ENCODE assay signal across 8 mouse cellular contexts in genomic region chr17:55976255-55976862, GRCm38 (mm10). TPM values are rescaled to one million over a fixed set of nuclear protein-coding genes. Genes with fewer than 3 reads are reported as not detected.
DNase-seq lines count a peak whose midpoint lies in the region; ATAC-seq and TF ChIP-seq lines count a peak whose summit lies in the region.

No protein-coding gene starts in this region.

- ATAC-seq in activated CD4-positive, CD25-positive, alpha-beta regulatory T cell, adult 4 months = peak; percentile 78
- ATAC-seq in granulocyte monocyte progenitor cell, adult 5-6 weeks (replicated peaks; ENCODE audit: poor library complexity, severe bottlenecking) = peak; percentile 94
- peak; percentile 58 for ATAC-seq in liver, embryonic 12.5 days

- no peaks in the 10 kb centered on the region for H3K9me3 ChIP-seq in liver, embryonic 12.5 days (replicated peaks)

- DNase-seq in 416B (ENCODE audit: low read depth) = peak; percentile 84
- DNase-seq in embryo, embryonic 10 days (ENCODE audit: low spot score) = peak; percentile 79
- peak; percentile 86 for DNase-seq in kidney, adult 2 months
- DNase-seq in spleen, postnatal 36 days (ENCODE audit: low spot score in 2 of 2) = peak; percentile 51 to 56

- H3K27me3 ChIP-seq in kidney, adult 2 months (replicated peaks; ENCODE audit: control insufficient read depth, insufficient read depth, low read length) = no peaks in the 10 kb centered on the region
- peaks cover 59% of the 10 kb centered on the region for H3K27me3 ChIP-seq in liver, embryonic 12.5 days (replicated peaks)
- H3K27me3 ChIP-seq in myocyte (ENCODE audit: control insufficient read depth, insufficient read depth, insufficient read length) = peaks cover under 1% of the 10 kb centered on the region

- H3K36me3 ChIP-seq in kidney, adult 2 months (ENCODE audit: control insufficient read depth, insufficient read depth, low read length) = no peaks in the 10 kb centered on the region
- H3K36me3 ChIP-seq in liver, embryonic 12.5 days = no peaks in the 10 kb centered on the region
- no peaks in the 10 kb centered on the region for H3K36me3 ChIP-seq in myocyte (ENCODE audit: control insufficient read depth, insufficient read depth)

- H3K27ac ChIP-seq in kidney, adult 2 months (ENCODE audit: insufficient read depth, low read depth, low read length) = no peak overlapping the region
- H3K27ac ChIP-seq in liver, embryonic 12.5 days = no peak overlapping the region

- H3ac ChIP-seq in myocyte (ENCODE audit: control insufficient read depth, insufficient read length) = no peak overlapping the region

- TF ChIP-seq CTCF in kidney, adult 2 months (conservative IDR thresholded peaks at IDR 0.05; ENCODE audit: insufficient read depth, insufficient read length, low read depth, low read length) = peak; percentile 79

- H3K4me1 ChIP-seq in kidney, adult 2 months (ENCODE audit: control insufficient read depth, insufficient read depth, low read length) = no peaks in the 10 kb centered on the region
- H3K4me1 ChIP-seq in liver, embryonic 12.5 days = peaks cover 15% of the 10 kb centered on the region

- 13% methylated on average over 13 of the region's 13 CpGs for WGBS in kidney, adult 2 months
- 20% methylated on average over 13 of the region's 13 CpGs for WGBS in liver, embryonic 12.5 days (ENCODE audit: insufficient replicate concordance)

- TF ChIP-seq POLR2A in kidney, adult 2 months (IDR thresholded peaks at IDR 0.05; ENCODE audit: low read depth, low read length) = no peak
- TF ChIP-seq POLR2A in myocyte (IDR thresholded peaks at IDR 0.05; ENCODE audit: insufficient read length, low read depth) = no peak

- no peak overlapping the region; the same call in 1 of the 2 replicates for H3K9ac ChIP-seq in liver, embryonic 12.5 days

- no peak overlapping the region for H3K4me3 ChIP-seq in kidney, adult 2 months (ENCODE audit: insufficient read depth, low read depth, low read length)
- H3K4me3 ChIP-seq in liver, embryonic 12.5 days = no peak overlapping the region
- no peak overlapping the region for H3K4me3 ChIP-seq in myocyte

- no peak overlapping the region for H3K4me2 ChIP-seq in liver, embryonic 12.5 days
- H3K4me2 ChIP-seq in myocyte (ENCODE audit: low read depth) = peak overlapping the region; percentile 49

- no peaks in the 10 kb centered on the region for H3K79me2 ChIP-seq in myocyte (ENCODE audit: control insufficient read depth, insufficient read depth)

TF ChIP-seq in myocyte, 11 proteins besides CTCF, POLR2A, EP300 and RAD21:
- no peak for TF ChIP-seq TCF3 (IDR thresholded peaks at IDR 0.05; ENCODE audit: insufficient read length, low read depth)
- peak in 1 of 3 experiments; percentile 23 for TF ChIP-seq MYOD1 (IDR thresholded peaks at IDR 0.05; ENCODE audit: control insufficient read depth in 1 of 3, insufficient read length in 2 of 3, low read depth in 2 of 3)
- no peak for TF ChIP-seq E2F4 (IDR thresholded peaks at IDR 0.05; ENCODE audit: insufficient read depth)
- TF ChIP-seq MYOG (IDR thresholded peaks at IDR 0.05; ENCODE audit: control insufficient read depth in 1 of 3, insufficient read depth in 1 of 3, insufficient read length in 2 of 3, low read depth in 2 of 3) = peak in 1 of 3 experiments; percentile 15
TF ChIP-seq in myocyte: peak in this region for 2.

RNA-seq across cellular contexts. Expression of gene Shd, which starts 6.1 kb away (rescaled TPM):
- not detected for polyA plus RNA-seq in activated CD4-positive, CD25-positive, alpha-beta regulatory T cell, adult 4 months (2017; shearing (Covaris generic))
- 1.6 TPM in 1 of 2 replicates, not detected in the other for total RNA-seq in granulocyte monocyte progenitor cell, adult 5-6 weeks (2014; fragmentation: Nextera tagmentation)
- not detected in 2 replicates for total RNA-seq in granulocyte monocyte progenitor cell, adult 5-6 weeks (2017)
- 22.4 and 31.3 TPM in 2 replicates for polyA plus RNA-seq in kidney, adult 2 months (2012; rRNA removed)
- 0.81 and 0.95 TPM in 2 replicates for polyA plus RNA-seq in liver, embryonic 12.5 days (2016; fragmentation: Nextera tagmentation; extraction: Ambion mirVana)
- polyA plus RNA-seq in myocyte (2012; fragmentation: generic; extraction: Trizol) = 0.13 TPM

RNA-seq across cellular contexts. Expression of gene Fsd1, which starts 9.9 kb away (rescaled TPM):
- polyA plus RNA-seq in activated CD4-positive, CD25-positive, alpha-beta regulatory T cell, adult 4 months (2017; shearing (Covaris generic)) = not detected
- total RNA-seq in granulocyte monocyte progenitor cell, adult 5-6 weeks (2014; fragmentation: Nextera tagmentation) = not detected in 2 replicates
- not detected in 2 replicates for total RNA-seq in granulocyte monocyte progenitor cell, adult 5-6 weeks (2017)
- polyA plus RNA-seq in kidney, adult 2 months (2012; rRNA removed) = 0.36 and 0.48 TPM in 2 replicates
- polyA plus RNA-seq in liver, embryonic 12.5 days (2016; fragmentation: Nextera tagmentation; extraction: Ambion mirVana) = 1.7 and 2.3 TPM in 2 replicates
- polyA plus RNA-seq in myocyte (2012; fragmentation: generic; extraction: Trizol) = 0.36 TPM

RNA-seq across cellular contexts. Expression of gene Yju2, which starts 17.5 kb away (rescaled TPM):
- 10 to 100 TPM; 26.9 to 30.2 TPM for polyA plus RNA-seq in activated CD4-positive, CD25-positive, alpha-beta regulatory T cell, adult 4 months (2017; shearing (Covaris generic))
- 15.1 and 15.4 TPM in 2 replicates for total RNA-seq in granulocyte monocyte progenitor cell, adult 5-6 weeks (2014; fragmentation: Nextera tagmentation)
- 17.2 and 30.9 TPM in 2 replicates for total RNA-seq in granulocyte monocyte progenitor cell, adult 5-6 weeks (2017)
- 7.2 and 7.7 TPM in 2 replicates for polyA plus RNA-seq in kidney, adult 2 months (2012; rRNA removed)
- polyA plus RNA-seq in liver, embryonic 12.5 days (2016; fragmentation: Nextera tagmentation; extraction: Ambion mirVana) = 14.6 and 15.6 TPM in 2 replicates
- polyA plus RNA-seq in myocyte (2012; fragmentation: generic; extraction: Trizol) = 9.3 TPM

RNA-seq across cellular contexts. Expression of gene Ebi3, which starts 23.9 kb away (rescaled TPM):
- 10 to 100 TPM; 52.7 to 95.2 TPM for polyA plus RNA-seq in activated CD4-positive, CD25-positive, alpha-beta regulatory T cell, adult 4 months (2017; shearing (Covaris generic))
- 16.8 and 36.8 TPM in 2 replicates for total RNA-seq in granulocyte monocyte progenitor cell, adult 5-6 weeks (2014; fragmentation: Nextera tagmentation)
- total RNA-seq in granulocyte monocyte progenitor cell, adult 5-6 weeks (2017) = 10.9 and 12.6 TPM in 2 replicates
- 3.1 and 3.5 TPM in 2 replicates for polyA plus RNA-seq in kidney, adult 2 months (2012; rRNA removed)
- polyA plus RNA-seq in liver, embryonic 12.5 days (2016; fragmentation: Nextera tagmentation; extraction: Ambion mirVana) = 4.5 and 5.4 TPM in 2 replicates
- not detected for polyA plus RNA-seq in myocyte (2012; fragmentation: generic; extraction: Trizol)

RNA-seq across cellular contexts. Expression of gene Zfp119b, which starts 27.1 kb away (rescaled TPM):
- 10 to 100 TPM; 17.2 to 17.4 TPM for polyA plus RNA-seq in activated CD4-positive, CD25-positive, alpha-beta regulatory T cell, adult 4 months (2017; shearing (Covaris generic))
- 2.1 and 5.4 TPM in 2 replicates for total RNA-seq in granulocyte monocyte progenitor cell, adult 5-6 weeks (2014; fragmentation: Nextera tagmentation)
- total RNA-seq in granulocyte monocyte progenitor cell, adult 5-6 weeks (2017) = 4.8 and 6.8 TPM in 2 replicates
- polyA plus RNA-seq in kidney, adult 2 months (2012; rRNA removed) = 0.46 and 0.69 TPM in 2 replicates
- polyA plus RNA-seq in liver, embryonic 12.5 days (2016; fragmentation: Nextera tagmentation; extraction: Ambion mirVana) = 1.8 and 2.5 TPM in 2 replicates
- polyA plus RNA-seq in myocyte (2012; fragmentation: generic; extraction: Trizol) = 0.82 TPM

Comparison
In these comparisons a context has a peak if more than half of its experiments do, and no peak if none do; other contexts are left out.
1. RNA of gene Shd, which starts 6.1 kb away (polyA plus RNA-seq): 22.4 to 31.3 TPM in kidney, adult 2 months; 0.81 to 0.95 TPM in liver, embryonic 12.5 days, not detected in activated CD4-positive, CD25-positive, alpha-beta regulatory T cell, adult 4 months and 0.13 TPM in myocyte (single experiment); every median in the first group is over 10 times any median in the second.
2. Peak in every context shown above with its lines, with median percentiles within 50 percentile points of each other: DNase-seq and ATAC-seq.